Mouse (Mus musculus): ENCODE data around the gene Fbxo33. TPM values are rescaled to one million over a fixed set of nuclear protein-coding genes. Genes with fewer than 3 reads are reported as not detected.

Gene Fbxo33
- polyA plus RNA-seq, 1 experiment from 2014 or later, result 11.9 TPM

- Histone ChIP-seq H3K27ac (replicated peaks in 1 of 2; ENCODE audit: control insufficient read depth in 1 of 2, insufficient read depth in 1 of 2, low read depth in 2 of 2, low read length in 2 of 2) (no peak overlapping the region), H3K4me3 (ENCODE audit: control insufficient read depth in 1 of 2, insufficient read depth in 1 of 2, low read depth in 1 of 2, low read length in 2 of 2) (no peak overlapping the region), H3K9me3 (ENCODE audit: control insufficient read depth, low read length) (no peaks in the 10 kb centered on the region), H3K27me3 (ENCODE audit: control insufficient read depth, insufficient read depth, low read length) (no peaks in the 10 kb centered on the region), H3K4me2 (ENCODE audit: low read length) (no peak overlapping the region), H3K9ac (ENCODE audit: low read length) (no peak overlapping the region), H3K36me3 (ENCODE audit: control insufficient read depth, insufficient read depth, low read length) (peaks cover 72% of the 10 kb centered on the region), H3K4me1 (ENCODE audit: control insufficient read depth in 2 of 2, insufficient read depth in 2 of 2, low read length in 2 of 2) (no peaks in the 10 kb centered on the region)
- WGBS, result 91% methylated on average over 4 of the region's 4 CpGs
- no peak for ATAC-seq (ENCODE audit: insufficient number of reproducible peaks, insufficient read depth, low FRiP score, low read depth)
These were observed 49.6 kb downstream of the Fbxo33 start for GRCm38 (mm10) chr12:59169935-59170334.

- H3K36me3 ChIP-seq (ENCODE audit: control insufficient read depth, insufficient read depth, low read length), result peaks cover 83% of the 10 kb centered on the region
- H3K4me1 ChIP-seq (ENCODE audit: control insufficient read depth in 2 of 2, insufficient read depth in 2 of 2, low read length in 2 of 2), result no peaks in the 10 kb centered on the region
- H3K27ac ChIP-seq (replicated peaks in 1 of 2; ENCODE audit: control insufficient read depth in 1 of 2, insufficient read depth in 1 of 2, low read depth in 2 of 2, low read length in 2 of 2), result no peak overlapping the region
- ATAC-seq (ENCODE audit: insufficient number of reproducible peaks, insufficient read depth, low FRiP score, low read depth), result no peak
- H3K4me3 ChIP-seq (ENCODE audit: control insufficient read depth in 1 of 2, insufficient read depth in 1 of 2, low read depth in 1 of 2, low read length in 2 of 2), result no peak overlapping the region
- WGBS, result 92% methylated on average over 4 of the region's 4 CpGs
- no peaks in the 10 kb centered on the region for H3K9me3 ChIP-seq (ENCODE audit: control insufficient read depth, low read length)
- no peak overlapping the region for H3K9ac ChIP-seq (ENCODE audit: low read length)
- H3K4me2 ChIP-seq (ENCODE audit: low read length), result no peak overlapping the region
- H3K27me3 ChIP-seq (ENCODE audit: control insufficient read depth, insufficient read depth, low read length), result no peaks in the 10 kb centered on the region
These were observed 53.0 kb downstream of the Fbxo33 start for GRCm38 (mm10) chr12:59166557-59166956.

DNA sequence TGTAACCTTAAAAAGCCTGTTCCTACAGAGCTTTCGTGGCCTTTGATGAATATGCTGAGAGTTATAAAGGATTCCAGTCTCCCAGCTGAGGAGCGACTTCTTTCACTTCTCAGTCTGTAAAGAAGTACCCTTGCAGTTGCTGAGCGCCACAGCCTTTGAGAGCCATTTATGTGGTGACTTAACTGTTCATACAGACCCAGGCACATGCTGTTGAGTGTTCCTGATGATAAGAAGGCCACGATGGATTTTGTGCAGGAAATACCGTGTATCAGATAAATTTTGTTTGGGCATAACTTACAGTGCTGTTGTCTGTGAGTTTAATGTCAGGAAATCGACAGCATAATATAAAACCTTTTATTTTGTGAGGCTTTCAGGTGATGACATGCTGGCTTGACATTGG lies 55.0 kb downstream of the Fbxo33 start:
- Histone ChIP-seq H3K9ac (ENCODE audit: low read length) (no peak overlapping the region), H3K9me3 (ENCODE audit: control insufficient read depth, low read length) (no peaks in the 10 kb centered on the region), H3K4me1 (ENCODE audit: control insufficient read depth in 2 of 2, insufficient read depth in 2 of 2, low read length in 2 of 2) (no peaks in the 10 kb centered on the region), H3K36me3 (ENCODE audit: control insufficient read depth, insufficient read depth, low read length) (peaks cover 82% of the 10 kb centered on the region), H3K27ac (replicated peaks in 1 of 2; ENCODE audit: control insufficient read depth in 1 of 2, insufficient read depth in 1 of 2, low read depth in 2 of 2, low read length in 2 of 2) (no peak overlapping the region), H3K27me3 (ENCODE audit: control insufficient read depth, insufficient read depth, low read length) (no peaks in the 10 kb centered on the region), H3K4me3 (ENCODE audit: control insufficient read depth in 1 of 2, insufficient read depth in 1 of 2, low read depth in 1 of 2, low read length in 2 of 2) (no peak overlapping the region), H3K4me2 (ENCODE audit: low read length) (no peak overlapping the region)
- WGBS, result 72% methylated on average over 6 of the region's 6 CpGs
- ATAC-seq (ENCODE audit: insufficient number of reproducible peaks, insufficient read depth, low FRiP score, low read depth), result no peak

- Histone ChIP-seq H3K4me2 (ENCODE audit: low read length) (no peak overlapping the region), H3K9ac (ENCODE audit: low read length) (no peak overlapping the region), H3K9me3 (ENCODE audit: control insufficient read depth, low read length) (no peaks in the 10 kb centered on the region), H3K4me3 (ENCODE audit: control insufficient read depth in 1 of 2, insufficient read depth in 1 of 2, low read depth in 1 of 2, low read length in 2 of 2) (no peak overlapping the region), H3K36me3 (ENCODE audit: control insufficient read depth, insufficient read depth, low read length) (peaks cover 84% of the 10 kb centered on the region), H3K27me3 (ENCODE audit: control insufficient read depth, insufficient read depth, low read length) (no peaks in the 10 kb centered on the region), H3K4me1 (ENCODE audit: control insufficient read depth in 2 of 2, insufficient read depth in 2 of 2, low read length in 2 of 2) (no peaks in the 10 kb centered on the region), H3K27ac (replicated peaks in 1 of 2; ENCODE audit: control insufficient read depth in 1 of 2, insufficient read depth in 1 of 2, low read depth in 2 of 2, low read length in 2 of 2) (no peak overlapping the region)
- 94% methylated on average over 2 of the region's 2 CpGs for WGBS
- no peak for ATAC-seq (ENCODE audit: insufficient number of reproducible peaks, insufficient read depth, low FRiP score, low read depth)
These were observed 56.7 kb downstream of the Fbxo33 start for GRCm38 (mm10) chr12:59162797-59163196.

DNA sequence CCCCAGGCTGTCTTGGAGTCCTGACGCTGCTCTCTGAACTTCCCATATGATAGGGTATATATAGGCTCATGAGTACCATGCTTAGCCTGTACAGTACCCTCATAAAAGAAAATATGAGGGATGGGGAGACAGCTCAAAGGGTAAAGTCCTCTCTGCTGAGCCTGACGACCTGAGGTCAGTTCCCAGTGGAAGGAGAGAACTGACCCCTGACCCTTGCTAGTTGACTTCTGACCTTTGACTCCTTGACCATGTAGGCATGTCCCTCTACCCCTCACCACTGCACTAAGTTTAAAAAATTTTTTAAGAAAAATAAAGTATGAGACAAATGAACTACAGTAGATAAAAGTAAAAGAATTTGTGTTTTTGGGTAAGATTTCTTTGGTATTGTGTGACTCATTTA lies 58.4 kb downstream of the Fbxo33 start:
- Histone ChIP-seq H3K9ac (ENCODE audit: low read length) (no peak overlapping the region), H3K4me1 (ENCODE audit: control insufficient read depth in 2 of 2, insufficient read depth in 2 of 2, low read length in 2 of 2) (no peaks in the 10 kb centered on the region), H3K27me3 (ENCODE audit: control insufficient read depth, insufficient read depth, low read length) (no peaks in the 10 kb centered on the region), H3K27ac (replicated peaks in 1 of 2; ENCODE audit: control insufficient read depth in 1 of 2, insufficient read depth in 1 of 2, low read depth in 2 of 2, low read length in 2 of 2) (no peak overlapping the region), H3K4me3 (ENCODE audit: control insufficient read depth in 1 of 2, insufficient read depth in 1 of 2, low read depth in 1 of 2, low read length in 2 of 2) (no peak overlapping the region), H3K9me3 (ENCODE audit: control insufficient read depth, low read length) (no peaks in the 10 kb centered on the region), H3K36me3 (ENCODE audit: control insufficient read depth, insufficient read depth, low read length) (peaks cover 85% of the 10 kb centered on the region), H3K4me2 (ENCODE audit: low read length) (no peak overlapping the region)
- WGBS, result 77% methylated on average over 2 of the region's 2 CpGs
- ATAC-seq (ENCODE audit: insufficient number of reproducible peaks, insufficient read depth, low FRiP score, low read depth), result no peak

Small RNA genes within 50 kb of the gene (microRNA-seq; reads per million reads assigned to microRNA genes)
- gene Gm27284, result not detected

Other genes with a start within 250 kb of the Fbxo33 start
- 76.9 and 82.8 TPM in 2 replicates for gene Sec23a, start 207.7 kb downstream of the Fbxo33 start, polyA plus RNA-seq (2014; fragmentation: Nextera tagmentation; extraction: Ambion mirVana)
- 18.2 and 19.8 TPM in 2 replicates for gene Gemin2, start 206.3 kb downstream of the Fbxo33 start, polyA plus RNA-seq (2014; fragmentation: Nextera tagmentation; extraction: Ambion mirVana)
- 62.3 and 69.3 TPM in 2 replicates for gene Trappc6b, start 158.3 kb downstream of the Fbxo33 start, polyA plus RNA-seq (2014; fragmentation: Nextera tagmentation; extraction: Ambion mirVana)
- gene Pnn, start 152.8 kb downstream of the Fbxo33 start, polyA plus RNA-seq (2014; fragmentation: Nextera tagmentation; extraction: Ambion mirVana), result 43.9 and 57.7 TPM in 2 replicates
- gene Mia2, start 123.9 kb downstream of the Fbxo33 start, polyA plus RNA-seq (2014; fragmentation: Nextera tagmentation; extraction: Ambion mirVana), result 33.2 and 40.0 TPM in 2 replicates